Mouse (Mus musculus) embryonic fibroblast, embryonic 13.5 days (primary cell): ENCODE data around the gene Ankrd44.

Experiments used
- CTCF ChIP-seq: IDR thresholded peaks from 2 replicates; pipeline ENCODE4 v1.5.1; 2011; ENCODE audit warnings: mild to moderate bottlenecking, control low read depth, low read length, moderate library complexity, borderline replicate concordance; ENCODE audit not compliant: insufficient read depth
- POLR2A ChIP-seq: IDR thresholded peaks from 2 replicates; pipeline ENCODE4 v1.6.1; 2011; ENCODE audit warnings: low read depth, mild to moderate bottlenecking, control low read depth, low read length, moderate library complexity

- no peak for TF ChIP-seq CTCF
- no peak for TF ChIP-seq POLR2A
Measured at GRCm38 (mm10) chr1:54961724-54962123, 35.5 kb upstream of the Ankrd44 start.
